ENCODE assay signal across 8 mouse cellular contexts in genomic region chr11:43411413-43411812, GRCm38 (mm10). TPM values are rescaled to one million over a fixed set of nuclear protein-coding genes. Genes with fewer than 3 reads are reported as not detected.
DNase-seq lines count a peak whose midpoint lies in the region; ATAC-seq and TF ChIP-seq lines count a peak whose summit lies in the region.

No protein-coding gene starts in this region.

- no peaks in the 10 kb centered on the region for H3K9me3 ChIP-seq in liver, postnatal 0 days (ENCODE audit: low read length)

- no peaks in the 10 kb centered on the region for H3K36me3 ChIP-seq in liver, postnatal 0 days (replicated peaks; ENCODE audit: insufficient read depth, low read length)

- ATAC-seq in liver, postnatal 0 days, result peak; percentile 55; the same call in 1 of the 2 replicates

- 0% methylated on average over 1 of the region's 1 CpGs for WGBS in liver, postnatal 0 days (ENCODE audit: insufficient replicate concordance)

- H3K4me1 ChIP-seq in liver, postnatal 0 days (ENCODE audit: insufficient read depth), result no peaks in the 10 kb centered on the region

- H3K27me3 ChIP-seq in liver, postnatal 0 days (ENCODE audit: insufficient read depth, low read length), result no peaks in the 10 kb centered on the region

- no peak overlapping the region for H3K9ac ChIP-seq in liver, postnatal 0 days (replicated peaks)

- DNase-seq in CD4-positive, CD25-positive, alpha-beta regulatory T cell, adult 2 months (ENCODE audit: low read depth, low spot score), result peak; percentile 89
- peak; percentile 73 for DNase-seq in R1 (ENCODE audit: low read depth, low spot score)
- DNase-seq in cerebellum, postnatal 36 days, result peak; percentile 59 to 74
- DNase-seq in gastrocnemius, adult 8-10 months (ENCODE audit: low spot score in 2 of 2), result peak; percentile 21 to 41
- peak; percentile 52 to 84 for DNase-seq in kidney, postnatal 25 days
- peak; percentile 81 for DNase-seq in liver, postnatal 0 days
- DNase-seq in ovary, postnatal 36 days (ENCODE audit: low spot score), result peak; percentile 34
- DNase-seq in thymus, postnatal 10 days (ENCODE audit: low spot score in 2 of 2), result peak; percentile 49 to 73

- no peak overlapping the region for H3K27ac ChIP-seq in liver, postnatal 0 days (ENCODE audit: low read depth)

- no peak overlapping the region for H3K4me2 ChIP-seq in liver, postnatal 0 days (ENCODE audit: low read depth, low read length)

- no peak for TF ChIP-seq EP300 in liver, postnatal 0 days (IDR thresholded peaks at IDR 0.05; ENCODE audit: low read depth)

- no peak overlapping the region for H3K4me3 ChIP-seq in liver, postnatal 0 days (ENCODE audit: low read depth, low read length)

- peak; percentile 94 for TF ChIP-seq CTCF in liver, postnatal 0 days (IDR thresholded peaks at IDR 0.05; ENCODE audit: low read depth)

RNA-seq across cellular contexts. Expression of gene Pttg1, which starts 14.6 kb away (rescaled TPM):
- total RNA-seq in gastrocnemius, adult 8-10 months (2022), result 10 to 100 TPM; 43.0 to 53.8 (median 47.2) TPM
- 61.8 and 62.5 TPM in 2 replicates for polyA plus RNA-seq in liver, postnatal 0 days (2015; fragmentation: Nextera tagmentation; extraction: Ambion mirVana)

RNA-seq across cellular contexts. Expression of gene Slu7, which starts 22.1 kb away (rescaled TPM):
- 10 to 100 TPM; 29.9 to 33.9 (median 32.3) TPM for total RNA-seq in gastrocnemius, adult 8-10 months (2022)
- polyA plus RNA-seq in liver, postnatal 0 days (2015; fragmentation: Nextera tagmentation; extraction: Ambion mirVana), result 19.7 and 20.3 TPM in 2 replicates

Comparison
In these comparisons a context has a peak if more than half of its experiments do, and no peak if none do; other contexts are left out.
1. DNase-seq: peak in every context shown above with its lines; median percentile 89 in CD4-positive, CD25-positive, alpha-beta regulatory T cell, adult 2 months; 81 in liver, postnatal 0 days; 73 in R1; 68 in kidney, postnatal 25 days; 66 in cerebellum, postnatal 36 days; 61 in thymus, postnatal 10 days; 34 in ovary, postnatal 36 days; 31 in gastrocnemius, adult 8-10 months.